Mouse (Mus musculus): ENCODE results near the gene Nrxn3.

DNA sequence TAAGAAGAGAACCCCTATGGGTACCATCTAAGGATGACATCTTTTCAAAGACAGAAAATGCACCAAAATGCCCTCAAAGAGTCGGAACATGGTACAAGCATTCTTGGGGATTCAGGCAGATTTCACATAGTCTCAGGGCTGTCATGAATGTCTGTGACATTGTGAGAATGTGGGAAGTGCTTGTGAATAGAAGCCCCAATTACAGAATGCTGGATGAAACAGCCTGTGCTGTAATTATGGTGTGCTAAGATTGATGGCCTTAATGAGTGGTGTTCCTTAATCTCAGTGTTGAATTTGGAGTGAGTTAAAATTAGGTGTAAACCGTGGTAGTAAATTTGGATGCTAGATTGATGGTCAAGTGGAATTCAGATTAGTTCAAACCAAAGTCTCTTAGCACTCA, 1287.6 kb downstream of the Nrxn3 start:
- TF ChIP-seq CTCF (IDR thresholded peaks at IDR 0.05; ENCODE audit: control insufficient read depth, insufficient read depth, low read length) (no peak), POLR2A (IDR thresholded peaks at IDR 0.05; ENCODE audit: borderline replicate concordance, control insufficient read depth, low read depth, low read length) (no peak)
